Mouse (Mus musculus): Measurements from ENCODE around the gene Amotl2. TPM values are rescaled to one million over a fixed set of nuclear protein-coding genes. Genes with fewer than 3 reads are reported as not detected.

Amotl2 gene
- 72.4 and 73.4 TPM in 2 replicates for polyA plus RNA-seq (2014; fragmentation: Nextera tagmentation; extraction: Ambion mirVana)

GRCm38 (mm10) chr9:102716481-102717163, at the start of gene Amotl2:
Gene Amotl2 (plus strand): TSS chr9:102716672.
- peaks cover 7% of the 10 kb centered on the region; the same call in 1 of the 2 replicates for H3K36me3 ChIP-seq (ENCODE audit: control insufficient read depth, insufficient read depth, low read length)
- WGBS: 2% methylated on average over 22 of the region's 22 CpGs
- DNase-seq (ENCODE audit: low spot score): no peak

GRCm38 (mm10) chr9:102668115-102668514, 48.4 kb upstream of the Amotl2 start:
- peak overlapping the region; percentile 27 for H3K27ac ChIP-seq (ENCODE audit: low read depth, low read length)
- H3K4me3 ChIP-seq (ENCODE audit: low read depth, low read length): no peak overlapping the region
- 45% methylated on average over 6 of the region's 6 CpGs for whole genome bisulfite sequencing

More at GRCm38 (mm10) chr9:102716481-102717163, at the start of gene Amotl2:
- no peak for ATAC-seq (replicated peaks; ENCODE audit: low FRiP score)
- no peaks in the 10 kb centered on the region for H3K27me3 ChIP-seq (ENCODE audit: control insufficient read depth, insufficient read depth, low read length)
- no peaks in the 10 kb centered on the region for H3K9me3 ChIP-seq (ENCODE audit: control insufficient read depth, low read length)
- H3K4me2 ChIP-seq (ENCODE audit: low read depth, low read length, severe bottlenecking): peak within 1 kb of the TSS; percentile 89
- H3K4me1 ChIP-seq (replicated peaks; ENCODE audit: control insufficient read depth, insufficient read depth, low read length): peaks cover 34% of the 10 kb centered on the region
- H3K27ac ChIP-seq (ENCODE audit: low read depth, low read length): peak within 1 kb of the TSS; percentile 98
- peak within 1 kb of the TSS; percentile 92 for H3K9ac ChIP-seq (ENCODE audit: low read length)
- H3K4me3 ChIP-seq (ENCODE audit: low read depth, low read length): peak within 1 kb of the TSS; percentile 80

DNA sequence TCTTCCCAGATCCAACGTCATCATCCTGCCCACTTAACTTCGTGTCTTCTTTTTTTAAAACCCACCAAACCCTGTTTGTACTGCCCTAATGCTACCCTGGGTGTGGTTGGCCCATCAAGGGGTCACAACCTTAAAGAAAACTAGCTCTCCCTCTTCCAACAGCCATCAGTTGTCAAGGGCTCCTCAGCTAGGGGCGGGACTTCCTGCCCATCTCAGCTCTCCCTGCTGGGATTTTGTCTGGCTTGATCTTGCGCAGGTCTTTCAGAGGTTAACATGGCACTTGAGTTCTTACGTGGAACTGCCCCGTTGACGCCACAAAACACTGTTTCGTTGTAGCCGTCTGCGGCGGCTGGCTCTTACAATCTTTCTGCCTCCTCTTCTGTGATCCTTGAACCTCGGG, 47.6 kb upstream of the Amotl2 start:
- H3K9ac ChIP-seq (ENCODE audit: low read length): no peak overlapping the region
- DNase-seq (ENCODE audit: low spot score) (no peak), ATAC-seq (replicated peaks; ENCODE audit: low FRiP score) (no peak)
- H3K4me3 ChIP-seq (ENCODE audit: low read depth, low read length): no peak overlapping the region
- no peaks in the 10 kb centered on the region for H3K9me3 ChIP-seq (ENCODE audit: control insufficient read depth, low read length)
- 90% methylated on average over 12 of the region's 12 CpGs for WGBS
- 0 out of 2 replicates have a peak, but pooled peaks cover 3% of the 10 kb centered on the region for H3K4me1 ChIP-seq (replicated peaks; ENCODE audit: control insufficient read depth, insufficient read depth, low read length)
- no peaks in the 10 kb centered on the region for H3K36me3 ChIP-seq (ENCODE audit: control insufficient read depth, insufficient read depth, low read length)
- H3K4me2 ChIP-seq (ENCODE audit: low read depth, low read length, severe bottlenecking): no peak overlapping the region
- no peaks in the 10 kb centered on the region for H3K27me3 ChIP-seq (ENCODE audit: control insufficient read depth, insufficient read depth, low read length)
- no peak overlapping the region for H3K27ac ChIP-seq (ENCODE audit: low read depth, low read length)

More at GRCm38 (mm10) chr9:102668115-102668514, 48.4 kb upstream of the Amotl2 start:
- Histone ChIP-seq H3K9ac (ENCODE audit: low read length) (no peak overlapping the region; the same call in 1 of the 2 replicates), H3K4me1 (replicated peaks; ENCODE audit: control insufficient read depth, insufficient read depth, low read length) (0 out of 2 replicates have a peak, but pooled peaks cover 3% of the 10 kb centered on the region), H3K4me2 (ENCODE audit: low read depth, low read length, severe bottlenecking) (no peak overlapping the region), H3K27me3 (ENCODE audit: control insufficient read depth, insufficient read depth, low read length) (no peaks in the 10 kb centered on the region), H3K9me3 (ENCODE audit: control insufficient read depth, low read length) (no peaks in the 10 kb centered on the region), H3K36me3 (ENCODE audit: control insufficient read depth, insufficient read depth, low read length) (no peaks in the 10 kb centered on the region)
- ATAC-seq (replicated peaks; ENCODE audit: low FRiP score): peak; percentile 46; the same call in 1 of the 2 replicates
- no peak for DNase-seq (ENCODE audit: low spot score)

- H3K4me3 ChIP-seq (ENCODE audit: low read depth, low read length): no peak overlapping the region
- no peak for DNase-seq (ENCODE audit: low spot score)
- H3K4me1 ChIP-seq (replicated peaks; ENCODE audit: control insufficient read depth, insufficient read depth, low read length): no peaks in the 10 kb centered on the region
- H3K9ac ChIP-seq (ENCODE audit: low read length): no peak overlapping the region
- H3K9me3 ChIP-seq (ENCODE audit: control insufficient read depth, low read length): no peaks in the 10 kb centered on the region
- ATAC-seq (replicated peaks; ENCODE audit: low FRiP score): no peak
- no peak overlapping the region for H3K27ac ChIP-seq (ENCODE audit: low read depth, low read length)
- no peak overlapping the region for H3K4me2 ChIP-seq (ENCODE audit: low read depth, low read length, severe bottlenecking)
- WGBS: 84% methylated on average over 7 of the region's 7 CpGs
- no peaks in the 10 kb centered on the region for H3K27me3 ChIP-seq (ENCODE audit: control insufficient read depth, insufficient read depth, low read length)
- H3K36me3 ChIP-seq (ENCODE audit: control insufficient read depth, insufficient read depth, low read length): no peaks in the 10 kb centered on the region
These were observed 43.1 kb upstream of the Amotl2 start for GRCm38 (mm10) chr9:102673381-102673780.

DNA sequence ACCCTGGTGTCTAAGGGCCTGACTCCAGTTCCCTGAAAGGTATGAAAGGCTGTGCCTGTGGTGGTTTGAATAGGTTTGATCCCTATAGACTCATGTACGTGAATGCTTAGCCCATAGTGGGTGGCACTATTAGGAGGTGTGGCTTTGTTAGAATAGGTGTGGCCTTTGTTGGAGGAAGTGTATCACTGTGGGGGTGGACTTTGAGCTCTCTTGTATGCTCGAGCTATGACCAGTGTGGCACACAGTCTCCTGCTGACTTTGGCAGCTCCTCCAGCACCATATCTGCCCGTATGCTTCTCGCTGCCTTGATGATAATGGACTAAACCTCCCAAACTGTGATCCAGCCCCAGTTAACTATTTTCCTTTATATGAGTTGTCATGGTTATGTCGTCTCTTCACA, 40.5 kb upstream of the Amotl2 start:
- 79% methylated on average over 5 of the region's 5 CpGs for WGBS
- no peaks in the 10 kb centered on the region for H3K36me3 ChIP-seq (ENCODE audit: control insufficient read depth, insufficient read depth, low read length)
- H3K27me3 ChIP-seq (ENCODE audit: control insufficient read depth, insufficient read depth, low read length): no peaks in the 10 kb centered on the region
- no peaks in the 10 kb centered on the region for H3K4me1 ChIP-seq (replicated peaks; ENCODE audit: control insufficient read depth, insufficient read depth, low read length)
- H3K27ac ChIP-seq (ENCODE audit: low read depth, low read length): no peak overlapping the region
- no peak overlapping the region for H3K4me3 ChIP-seq (ENCODE audit: low read depth, low read length)
- no peak for ATAC-seq (replicated peaks; ENCODE audit: low FRiP score)
- no peaks in the 10 kb centered on the region for H3K9me3 ChIP-seq (ENCODE audit: control insufficient read depth, low read length)
- no peak for DNase-seq (ENCODE audit: low spot score)
- no peak overlapping the region for H3K4me2 ChIP-seq (ENCODE audit: low read depth, low read length, severe bottlenecking)
- no peak overlapping the region for H3K9ac ChIP-seq (ENCODE audit: low read length)

DNA sequence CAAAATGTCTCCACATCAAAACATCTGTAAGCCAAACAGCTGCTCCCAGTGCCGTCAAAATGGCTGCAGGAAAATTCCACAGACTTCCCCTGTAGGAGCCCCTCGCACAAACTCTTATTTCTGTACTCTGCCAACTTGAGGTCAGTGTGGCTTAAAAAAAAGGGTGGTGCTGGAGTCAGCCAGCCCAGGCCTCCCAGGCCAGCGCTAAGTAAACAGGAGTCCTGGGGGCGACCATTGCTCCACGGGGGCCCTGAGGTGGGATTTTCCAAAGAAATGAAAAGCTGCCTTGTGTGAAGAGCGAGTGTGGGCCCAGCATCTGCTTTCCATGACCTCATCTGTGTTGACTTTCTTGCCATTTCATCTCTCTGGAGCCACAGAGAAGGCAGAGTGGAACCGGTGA, 35.0 kb upstream of the Amotl2 start:
- Histone ChIP-seq H3K36me3 (ENCODE audit: control insufficient read depth, insufficient read depth, low read length) (no peaks in the 10 kb centered on the region), H3K9me3 (ENCODE audit: control insufficient read depth, low read length) (no peaks in the 10 kb centered on the region), H3K4me1 (replicated peaks; ENCODE audit: control insufficient read depth, insufficient read depth, low read length) (no peaks in the 10 kb centered on the region), H3K4me3 (ENCODE audit: low read depth, low read length) (no peak overlapping the region), H3K27ac (ENCODE audit: low read depth, low read length) (no peak overlapping the region), H3K4me2 (ENCODE audit: low read depth, low read length, severe bottlenecking) (no peak overlapping the region), H3K9ac (ENCODE audit: low read length) (no peak overlapping the region), H3K27me3 (ENCODE audit: control insufficient read depth, insufficient read depth, low read length) (no peaks in the 10 kb centered on the region)
- DNase-seq (ENCODE audit: low spot score) (no peak), ATAC-seq (replicated peaks; ENCODE audit: low FRiP score) (no peak)
- WGBS: 58% methylated on average over 7 of the region's 7 CpGs

DNA sequence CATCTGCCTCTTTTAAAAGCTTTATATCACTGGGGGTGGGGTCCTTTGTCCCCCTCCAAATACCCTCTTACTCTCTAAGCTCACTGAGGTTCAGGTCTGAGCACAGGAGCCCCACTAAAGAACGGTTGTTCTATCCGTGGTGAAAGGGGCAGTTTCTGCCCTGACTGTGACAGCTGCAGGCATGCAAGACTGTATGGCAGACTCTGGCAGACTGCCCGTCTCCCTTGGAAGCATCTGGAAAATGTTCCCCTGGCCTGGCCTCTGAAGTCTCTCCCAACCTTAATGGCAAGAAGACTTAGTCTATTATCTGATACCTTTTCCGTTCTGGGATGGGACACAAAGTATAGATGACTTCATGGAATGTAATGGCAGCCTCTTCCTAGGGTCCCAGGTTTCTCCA, 28.5 kb upstream of the Amotl2 start:
- Histone ChIP-seq H3K9me3 (ENCODE audit: control insufficient read depth, low read length) (no peaks in the 10 kb centered on the region), H3K4me1 (replicated peaks; ENCODE audit: control insufficient read depth, insufficient read depth, low read length) (peaks cover 21% of the 10 kb centered on the region; the same call in 1 of the 2 replicates), H3K9ac (ENCODE audit: low read length) (no peak overlapping the region), H3K27ac (ENCODE audit: low read depth, low read length) (no peak overlapping the region), H3K36me3 (ENCODE audit: control insufficient read depth, insufficient read depth, low read length) (no peaks in the 10 kb centered on the region), H3K4me3 (ENCODE audit: low read depth, low read length) (no peak overlapping the region), H3K4me2 (ENCODE audit: low read depth, low read length, severe bottlenecking) (no peak overlapping the region), H3K27me3 (ENCODE audit: control insufficient read depth, insufficient read depth, low read length) (no peaks in the 10 kb centered on the region)
- WGBS: 46% methylated on average over 4 of the region's 4 CpGs
- DNase-seq (ENCODE audit: low spot score) (no peak), ATAC-seq (replicated peaks; ENCODE audit: low FRiP score) (no peak)

DNA sequence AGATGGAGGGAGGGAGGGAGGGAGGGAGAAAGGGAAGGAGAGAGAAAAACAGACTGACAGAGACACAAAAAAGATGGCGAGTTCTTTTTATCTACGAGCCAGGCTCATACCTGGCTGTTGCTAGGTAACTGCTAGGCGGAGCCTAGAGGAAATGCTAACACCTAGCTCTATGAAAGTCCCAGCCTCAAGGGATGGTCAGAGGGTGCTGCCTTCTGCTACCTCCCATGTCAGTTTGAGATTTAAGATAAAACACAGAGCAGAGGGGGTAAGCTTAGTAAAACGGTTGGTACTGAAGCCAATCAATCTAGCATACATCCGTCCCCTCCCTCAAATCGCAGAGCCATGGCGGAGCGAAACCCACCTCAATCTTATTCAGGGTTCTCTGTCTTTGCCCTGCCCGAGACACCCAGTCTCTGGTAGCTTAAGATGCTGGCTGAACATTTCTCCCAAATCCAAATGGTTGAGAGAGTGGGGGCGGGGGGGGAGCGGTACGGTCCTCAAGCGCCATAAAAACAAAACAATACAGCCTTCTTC, 27.0 kb upstream of the Amotl2 start:
- no peak for DNase-seq (ENCODE audit: low spot score)

More for the DNA sequence above, 27.0 kb upstream of the Amotl2 start:
- peaks cover 21% of the 10 kb centered on the region; the same call in 1 of the 2 replicates for H3K4me1 ChIP-seq (replicated peaks; ENCODE audit: control insufficient read depth, insufficient read depth, low read length)
- peak overlapping the region; percentile 79 for H3K27ac ChIP-seq (ENCODE audit: low read depth, low read length)
- H3K27me3 ChIP-seq (ENCODE audit: control insufficient read depth, insufficient read depth, low read length): no peaks in the 10 kb centered on the region
- peak overlapping the region; percentile 72 for H3K4me2 ChIP-seq (ENCODE audit: low read depth, low read length, severe bottlenecking)
- peak overlapping the region; percentile 64 for H3K9ac ChIP-seq (ENCODE audit: low read length)
- WGBS: 2% methylated on average over 13 of the region's 13 CpGs
- ATAC-seq (replicated peaks; ENCODE audit: low FRiP score): peak; percentile 10; the same call in 1 of the 2 replicates
- no peaks in the 10 kb centered on the region for H3K36me3 ChIP-seq (ENCODE audit: control insufficient read depth, insufficient read depth, low read length)
- H3K4me3 ChIP-seq (ENCODE audit: low read depth, low read length): peak overlapping the region; percentile 41
- no peaks in the 10 kb centered on the region for H3K9me3 ChIP-seq (ENCODE audit: control insufficient read depth, low read length)

Data from forebrain, embryonic 11.5 days (tissue).